Mouse (Mus musculus): ENCODE measurements around the gene Gusb. TPM values are rescaled to one million over a fixed set of nuclear protein-coding genes. Genes with fewer than 3 reads are reported as not detected.

Gusb gene
- polyA plus RNA-seq, 1 experiment, result 22.1 TPM

Other genes with a start within 250 kb of the Gusb start
- gene Psph, start 215.6 kb downstream of the Gusb start, polyA plus RNA-seq (2012; rRNA removed), result 18.9 and 25.2 TPM in 2 replicates
- gene Sumf2, start 156.1 kb downstream of the Gusb start, polyA plus RNA-seq (2012; rRNA removed), result 17.9 and 18.0 TPM in 2 replicates
- 775 and 986 TPM in 2 replicates for gene Chchd2, start 115.6 kb downstream of the Gusb start, polyA plus RNA-seq (2012; rRNA removed)
- 6.1 and 7.5 TPM in 2 replicates for gene Zbed5, start 107.3 kb downstream of the Gusb start, polyA plus RNA-seq (2012; rRNA removed)
- 28.0 and 35.5 TPM in 2 replicates for gene Phkg1, start 104.5 kb downstream of the Gusb start, polyA plus RNA-seq (2012; rRNA removed)
- gene Nupr1l, start 94.5 kb downstream of the Gusb start, polyA plus RNA-seq (2012; rRNA removed), result 4.1 and 4.7 TPM in 2 replicates
- 38.1 and 40.1 TPM in 2 replicates for gene Vkorc1l1, start 61.1 kb downstream of the Gusb start, polyA plus RNA-seq (2012; rRNA removed)
- 25.0 and 29.6 TPM in 2 replicates for gene Asl, start 26.2 kb upstream of the Gusb start, polyA plus RNA-seq (2012; rRNA removed)
- gene Crcp, start 26.2 kb upstream of the Gusb start, polyA plus RNA-seq (2012; rRNA removed), result 41.8 and 44.8 TPM in 2 replicates
- gene Tpst1, start 70.3 kb upstream of the Gusb start, polyA plus RNA-seq (2012; rRNA removed), result 32.1 and 34.5 TPM in 2 replicates
- gene Kctd7, start 141.8 kb upstream of the Gusb start, polyA plus RNA-seq (2012; rRNA removed), result 8.4 and 10.7 TPM in 2 replicates
- gene Rabgef1, start 168.7 kb upstream of the Gusb start, polyA plus RNA-seq (2012; rRNA removed), result 36.0 and 43.2 TPM in 2 replicates
- gene Tmem248, start 214.0 kb upstream of the Gusb start, polyA plus RNA-seq (2012; rRNA removed), result 31.2 and 32.7 TPM in 2 replicates

Data from frontal cortex, adult 2 months (tissue).